Mouse (Mus musculus) right cerebral cortex, postnatal 25 days (tissue): ENCODE measurements at regions not wholly inside any gene's neighbourhood (a gene's known extent, or its start where the extent isn't known, plus 50 kb on each side); places are given as distances from the start of the nearest gene placed in this dataset.

ENCODE experiments used
- DNase-seq: peaks from one replicate; pipeline ENCODE4 v3.0.0; 2022

- peak; percentile 66 for DNase-seq
These were observed 208.6 kb downstream of the Rplp1 start for GRCm38 (mm10) chr9:61705586-61706233.

- no peak for DNase-seq
These were observed 211.0 kb downstream of the Rplp1 start for GRCm38 (mm10) chr9:61703301-61703700.

GRCm38 (mm10) chr9:61702280-61702966, 211.9 kb downstream of the Rplp1 start:
- no peak for DNase-seq

- DNase-seq, result no peak
These were observed 213.8 kb downstream of the Rplp1 start for GRCm38 (mm10) chr9:61700576-61700975.

GRCm38 (mm10) chr9:61699618-61700017, 214.7 kb downstream of the Rplp1 start:
- DNase-seq, result no peak

- DNase-seq, result peak; percentile 57
These were observed 216.4 kb downstream of the Rplp1 start for GRCm38 (mm10) chr9:61697959-61698358.

- DNase-seq, result no peak
These were observed 217.5 kb downstream of the Rplp1 start for GRCm38 (mm10) chr9:61696831-61697230.

- DNase-seq, result no peak
These were observed 218.5 kb downstream of the Rplp1 start for GRCm38 (mm10) chr9:61695821-61696220.

GRCm38 (mm10) chr9:61695381-61695791, 219.0 kb downstream of the Rplp1 start:
- no peak for DNase-seq

- no peak for DNase-seq
These were observed 220.1 kb downstream of the Rplp1 start for GRCm38 (mm10) chr9:61694206-61694605.

- DNase-seq, result no peak
These were observed 223.6 kb downstream of the Rplp1 start for GRCm38 (mm10) chr9:61690786-61691185.

- no peak for DNase-seq
These were observed 224.4 kb downstream of the Rplp1 start for GRCm38 (mm10) chr9:61689939-61690338.

GRCm38 (mm10) chr9:61689516-61689915, 224.8 kb downstream of the Rplp1 start:
- DNase-seq, result no peak

GRCm38 (mm10) chr9:61683557-61683956, 230.8 kb downstream of the Rplp1 start:
- DNase-seq, result no peak

GRCm38 (mm10) chr9:61682744-61683259, 231.5 kb downstream of the Rplp1 start:
- DNase-seq, result no peak

GRCm38 (mm10) chr9:61682316-61682715, 232.0 kb downstream of the Rplp1 start:
- no peak for DNase-seq

GRCm38 (mm10) chr9:61681406-61681805, 232.9 kb downstream of the Rplp1 start:
- DNase-seq, result no peak

- no peak for DNase-seq
These were observed 233.4 kb downstream of the Rplp1 start for GRCm38 (mm10) chr9:61680911-61681311.

- no peak for DNase-seq
These were observed 234.7 kb downstream of the Rplp1 start for GRCm38 (mm10) chr9:61679686-61680085.

- DNase-seq, result no peak
These were observed 236.7 kb downstream of the Rplp1 start for GRCm38 (mm10) chr9:61677603-61678002.

- DNase-seq, result peak; percentile 86
These were observed 237.3 kb downstream of the Rplp1 start for GRCm38 (mm10) chr9:61677037-61677436.

- no peak for DNase-seq
These were observed 239.0 kb downstream of the Rplp1 start for GRCm38 (mm10) chr9:61675366-61675765.

- DNase-seq, result no peak
These were observed 240.7 kb downstream of the Rplp1 start for GRCm38 (mm10) chr9:61673575-61674203.

- DNase-seq, result no peak
These were observed 243.4 kb downstream of the Rplp1 start for GRCm38 (mm10) chr9:61670986-61671385.
